Mouse (Mus musculus) kidney, adult 11 months (tissue): ENCODE data around the gene Klk11.
A peak's percentile ranks its signal among the peaks of the same experiment; 100 is the strongest.

ENCODE experiments used
- DNase-seq: peaks from one replicate; pipeline ENCODE4 v3.0.0; 2022

The Klk11 gene

DNA sequence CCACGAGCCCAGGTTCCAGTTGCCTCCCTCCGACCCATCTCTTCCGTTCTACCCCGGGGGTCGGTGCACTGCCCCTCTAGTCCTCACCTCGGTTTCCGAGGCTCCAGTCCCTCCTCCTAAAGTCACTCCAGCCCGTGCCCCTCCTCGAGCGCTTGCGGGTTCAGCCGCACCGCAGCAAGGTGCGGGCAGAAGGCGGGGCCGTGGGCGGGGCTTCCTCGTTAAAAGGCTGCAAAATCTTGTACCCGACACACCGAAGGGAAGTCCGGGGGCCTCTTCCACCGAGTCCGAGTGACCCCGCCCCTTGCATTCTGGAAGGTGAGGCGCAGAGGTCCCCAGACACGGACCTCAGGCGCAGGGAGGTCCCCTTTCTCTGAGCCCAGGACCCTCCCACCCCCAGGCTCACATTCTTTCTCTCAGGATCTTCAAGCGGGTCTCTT, 22.9 kb downstream of the Klk11 start, which contains the start of gene Klk8:
Klk8 (plus strand) TSS at position 245 of the 437 bp plus-strand sequence.
- DNase-seq = peak; percentile 4

DNA sequence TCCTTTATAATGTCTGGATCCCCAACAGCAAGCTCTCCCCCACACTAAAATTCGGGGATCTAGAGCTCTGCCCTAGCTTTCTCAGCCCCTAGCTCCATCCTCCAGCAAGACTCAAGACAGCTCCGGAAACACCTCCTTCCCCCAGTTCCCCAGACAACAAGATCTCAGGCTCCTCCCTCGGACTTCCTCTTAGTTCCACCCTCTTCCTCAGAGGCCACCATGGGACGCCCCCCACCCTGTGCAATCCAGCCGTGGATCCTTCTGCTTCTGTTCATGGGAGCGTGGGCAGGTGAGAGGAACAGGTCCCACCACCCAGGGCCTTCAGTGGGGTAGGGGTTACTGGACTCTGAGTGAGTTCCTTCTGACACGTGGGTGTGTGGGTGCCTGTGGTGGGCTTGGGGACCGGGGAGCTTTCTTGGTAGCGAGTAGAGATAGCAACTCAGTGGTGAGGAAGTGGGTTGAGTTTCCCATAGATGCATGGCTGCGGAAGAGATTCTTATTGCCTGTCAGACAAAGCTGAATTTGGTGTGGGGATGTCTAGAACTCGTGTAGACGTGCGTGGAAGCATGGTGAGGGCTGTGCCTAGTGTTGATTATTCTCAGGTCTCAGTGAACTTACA, 23.5 kb downstream of the Klk11 start:
- no peak for DNase-seq

DNA sequence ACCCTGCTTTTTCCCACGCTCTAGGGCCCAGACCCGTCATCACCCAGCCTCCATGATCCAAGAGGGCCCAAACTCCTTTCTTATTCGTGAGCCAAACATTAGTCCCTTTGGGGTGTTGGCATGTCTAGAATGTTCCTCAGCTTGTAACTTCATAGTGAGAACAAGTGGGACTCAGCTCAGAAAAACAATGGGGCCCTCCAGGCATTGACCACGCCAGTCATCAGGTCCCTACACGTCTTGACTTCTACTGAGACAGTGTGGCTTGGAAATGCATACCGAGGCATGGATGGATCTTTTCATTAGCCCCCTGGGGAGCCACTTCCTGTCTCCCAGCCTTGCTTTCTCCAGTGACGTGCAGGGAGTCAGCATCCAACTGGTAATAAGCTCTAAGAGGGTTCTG, 25.5 kb downstream of the Klk11 start:
- DNase-seq = no peak

DNA sequence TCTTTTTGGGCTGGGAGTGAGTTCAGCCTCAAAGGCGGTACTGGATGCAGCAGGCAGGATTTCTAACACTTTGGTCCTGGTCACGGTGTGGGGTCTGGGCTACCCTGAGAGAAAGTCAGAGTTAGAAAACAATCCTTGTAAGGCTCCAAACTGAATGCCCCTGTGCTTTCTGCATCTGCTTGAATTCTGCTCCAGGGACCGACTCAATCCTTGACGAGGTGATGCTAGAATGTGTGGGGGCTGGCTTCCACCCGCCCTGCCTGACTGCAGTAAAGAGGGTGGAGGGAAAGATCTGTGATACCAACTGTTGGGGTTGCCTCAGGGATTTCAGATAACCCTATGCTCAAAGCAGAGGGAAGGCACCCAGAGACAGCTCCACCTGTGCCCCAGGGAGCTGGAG, 36.6 kb downstream of the Klk11 start, which contains the start of gene Klk7:
Klk7 (plus strand) TSS at position 301 of the 400 bp plus-strand sequence.
- no peak for DNase-seq

DNA sequence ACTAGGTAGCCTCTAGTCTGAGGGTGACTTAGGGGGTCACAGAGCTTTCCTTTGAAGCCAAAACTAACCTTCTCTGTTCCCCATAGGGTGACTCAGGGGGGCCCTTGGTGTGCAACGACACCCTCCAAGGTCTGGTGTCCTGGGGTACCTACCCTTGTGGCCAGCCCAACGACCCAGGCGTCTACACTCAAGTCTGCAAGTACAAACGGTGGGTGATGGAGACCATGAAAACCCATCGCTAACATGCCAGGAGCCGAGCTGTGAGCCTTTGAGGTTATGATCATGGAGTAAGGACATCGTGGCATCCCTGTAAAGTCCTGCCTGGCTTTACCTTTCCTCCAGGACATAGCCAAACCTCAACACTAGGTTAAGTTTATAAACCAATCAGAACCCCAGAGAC, 40.8 kb downstream of the Klk11 start:
- DNase-seq = no peak

DNA sequence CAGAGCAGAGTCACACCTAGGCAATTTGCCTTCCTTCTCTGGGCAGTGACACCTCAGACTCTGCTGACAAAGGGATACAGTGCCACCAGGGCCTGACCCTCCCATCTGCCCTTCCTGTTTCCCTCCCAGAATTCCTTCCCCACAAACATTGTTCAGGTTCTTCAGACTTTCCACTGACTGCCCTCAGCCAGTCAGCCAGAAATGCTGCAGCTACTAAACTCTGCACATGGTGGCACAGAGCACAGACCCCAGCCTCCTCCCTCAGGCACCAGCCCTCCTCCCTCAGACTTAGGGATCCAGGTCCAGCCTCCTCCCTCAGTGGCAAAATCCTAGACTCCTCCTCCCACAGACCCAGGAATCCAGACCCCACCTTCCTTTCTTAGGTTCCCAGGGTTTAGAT, 42.3 kb downstream of the Klk11 start:
- DNase-seq = no peak

DNA sequence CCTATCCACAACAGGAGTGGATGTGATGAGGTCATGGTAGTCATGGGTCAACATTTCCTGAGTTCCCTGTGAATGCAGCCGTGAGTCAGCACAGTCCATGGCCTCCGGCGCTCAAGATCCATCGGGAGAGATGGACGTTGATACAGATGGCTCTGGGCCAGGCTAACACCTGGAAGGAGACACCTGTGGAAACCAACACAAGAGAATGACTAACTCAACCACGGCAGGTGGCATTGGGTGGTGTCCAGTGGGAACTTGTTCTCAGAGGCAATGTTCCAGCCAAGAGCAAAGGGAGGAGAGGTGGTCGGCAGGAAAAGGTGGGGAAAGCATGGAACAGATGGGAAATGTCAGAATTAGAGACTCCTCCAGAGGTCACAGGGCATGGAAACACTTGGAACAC, 47.2 kb downstream of the Klk11 start:
- DNase-seq = no peak

DNA sequence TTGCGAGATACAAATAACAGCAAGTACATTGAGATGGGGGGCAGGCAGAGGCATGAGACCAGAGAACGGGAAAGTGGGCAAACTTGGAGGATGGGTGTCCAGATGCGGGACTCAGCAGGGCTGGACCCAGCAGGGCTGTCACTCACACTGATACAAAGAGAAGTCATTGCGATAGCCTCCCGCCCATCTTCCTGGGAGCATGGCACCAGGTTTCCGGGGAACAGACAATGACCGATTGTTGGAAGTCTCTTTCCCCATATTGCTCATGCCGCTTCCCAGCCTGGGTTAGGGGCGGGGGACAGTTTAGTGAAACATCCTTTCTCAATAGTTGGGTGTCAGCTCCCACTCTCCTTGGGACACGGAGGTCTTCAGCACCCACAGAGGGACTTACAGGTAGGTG, 49.8 kb downstream of the Klk11 start, which contains the start of gene Klk6:
Klk6 (plus strand) TSS at position 301 of the 400 bp plus-strand sequence.
- no peak for DNase-seq

DNA sequence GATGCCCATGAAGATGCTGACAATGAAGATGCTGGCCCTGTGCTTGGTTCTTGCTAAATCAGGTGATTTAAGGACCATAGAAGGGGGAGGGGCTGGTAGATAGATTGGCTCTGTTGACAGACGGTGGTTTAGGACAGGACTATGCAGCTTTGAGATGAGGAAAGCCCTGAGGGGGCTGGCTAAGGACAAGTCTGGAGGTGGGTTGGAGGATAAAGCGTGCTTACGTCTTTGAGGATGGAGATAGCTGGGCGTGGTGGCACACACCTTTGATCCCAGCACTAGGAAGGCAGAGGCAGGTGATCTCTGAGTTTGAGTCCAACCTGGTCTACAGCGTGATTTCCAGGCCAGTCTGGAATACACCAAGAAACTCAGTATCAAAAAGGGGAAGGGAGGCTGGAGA, 51.7 kb downstream of the Klk11 start:
- DNase-seq = no peak

DNA sequence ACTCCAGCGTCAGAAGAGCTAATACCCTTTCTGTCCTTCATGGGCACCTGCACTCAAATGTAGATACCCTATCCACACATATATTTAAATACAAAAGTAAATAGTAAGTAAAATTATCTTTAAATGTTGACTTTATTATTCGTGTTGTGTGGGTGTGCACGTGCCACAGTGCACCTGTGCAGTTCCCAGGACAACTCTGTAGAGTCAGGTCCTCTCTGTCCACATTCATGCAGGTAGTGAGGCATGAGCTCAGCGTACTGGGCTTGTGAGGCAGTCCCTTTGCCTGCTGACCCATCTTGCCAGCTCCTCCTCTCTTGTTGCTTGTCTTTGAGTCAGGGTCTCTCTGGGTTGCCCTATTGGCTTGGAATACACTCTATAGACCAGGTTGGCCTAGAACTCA, 53.3 kb downstream of the Klk11 start:
- no peak for DNase-seq
